Mouse (Mus musculus): Measurements from ENCODE around the gene Atp5f1.

Atp5f1 gene

DNA sequence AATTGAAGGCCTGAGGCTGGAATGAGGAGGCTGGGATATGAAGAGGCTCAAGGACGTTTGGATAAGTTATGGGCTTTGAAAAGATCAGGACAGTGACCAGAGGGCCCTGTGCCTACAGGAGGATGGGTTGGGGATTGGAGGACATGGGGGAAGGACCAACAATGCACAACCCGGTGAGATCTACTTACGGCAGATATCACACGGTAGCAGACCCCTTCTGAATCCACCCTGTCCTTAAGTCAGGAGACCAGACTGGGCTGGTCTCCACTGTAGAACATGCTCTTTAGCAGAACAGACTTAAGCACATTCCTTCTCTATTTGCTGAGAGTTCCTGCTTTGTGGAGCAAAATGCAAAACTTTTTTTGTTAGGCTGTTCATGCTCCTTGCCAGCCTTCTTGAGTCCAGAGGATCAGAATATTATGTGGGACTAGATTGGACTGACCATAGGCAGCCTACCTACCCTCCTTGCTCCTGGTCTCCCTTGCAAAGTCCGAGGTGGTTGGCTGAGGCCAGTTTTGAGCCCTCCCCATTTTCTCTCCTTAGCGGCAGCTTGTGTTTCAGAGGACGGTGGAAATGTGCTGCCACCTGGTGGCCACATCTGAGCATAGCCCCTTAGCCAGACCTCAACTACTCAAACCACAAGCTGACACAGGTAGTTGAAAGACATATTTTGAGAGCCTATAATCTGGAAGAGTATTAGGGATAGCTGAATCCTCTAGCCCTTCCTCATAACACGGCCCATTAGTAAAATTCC is 60.3 kb downstream of the Atp5f1 start:
- DNase-seq = peak; percentile 70 to 82

DNA sequence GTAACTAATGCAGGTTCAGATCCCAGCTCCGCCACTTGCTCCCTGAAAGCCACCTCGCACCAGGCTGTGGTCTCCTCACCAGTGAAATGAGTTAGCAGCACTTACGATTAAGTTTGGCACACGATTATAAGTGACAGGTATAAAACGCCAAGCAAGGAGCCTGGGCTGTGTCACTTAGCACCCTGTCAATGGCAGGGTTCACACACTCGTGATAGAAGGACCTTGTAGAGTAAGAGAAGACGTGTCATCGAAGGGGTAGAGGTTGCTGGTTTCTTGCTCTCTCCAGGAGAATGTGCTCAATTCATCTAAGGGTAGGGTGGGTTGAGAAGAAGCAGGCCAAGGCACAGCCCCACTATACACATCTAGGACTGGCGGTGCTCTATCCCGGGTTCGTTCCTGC is 61.0 kb downstream of the Atp5f1 start:
- DNase-seq = no peak

DNA sequence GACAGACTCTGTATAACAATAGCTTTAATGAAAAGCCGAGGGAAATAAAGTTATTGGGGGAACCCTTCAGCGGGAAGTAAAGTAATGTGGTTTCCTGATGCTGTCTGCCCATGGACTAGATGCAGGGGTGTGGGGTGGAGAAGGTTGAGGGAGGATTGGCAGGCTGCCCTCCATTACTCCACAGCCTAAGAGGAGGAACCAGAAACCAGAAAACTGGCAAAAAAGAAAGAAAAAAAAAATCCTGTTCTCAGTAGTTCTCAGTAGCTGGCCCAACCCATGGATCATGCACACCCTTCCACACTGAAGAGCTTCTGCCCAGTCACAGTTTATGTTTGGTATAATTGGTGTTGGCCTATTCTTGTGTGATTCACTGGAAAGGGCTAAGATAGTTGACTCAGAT is 61.6 kb downstream of the Atp5f1 start:
- no peak for DNase-seq

DNA sequence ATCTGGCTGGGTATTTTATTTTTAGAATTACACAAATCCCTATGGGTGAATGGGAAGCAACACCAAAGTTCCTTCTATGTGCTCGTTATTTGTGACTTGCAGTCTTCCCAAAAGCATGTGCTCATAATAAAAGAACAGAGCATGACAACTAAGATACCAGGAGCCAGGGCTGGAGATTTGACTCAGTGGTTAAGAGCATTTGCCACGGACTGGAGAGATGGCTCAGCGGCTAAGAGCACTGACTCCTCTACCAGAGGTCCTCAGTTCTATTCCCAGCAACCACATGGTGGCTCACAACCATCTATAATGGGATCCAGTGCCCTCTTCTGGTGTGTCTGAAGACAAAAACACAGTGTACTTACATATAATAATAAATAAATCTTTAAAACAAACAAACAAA is 63.1 kb downstream of the Atp5f1 start:
- DNase-seq = no peak

DNA sequence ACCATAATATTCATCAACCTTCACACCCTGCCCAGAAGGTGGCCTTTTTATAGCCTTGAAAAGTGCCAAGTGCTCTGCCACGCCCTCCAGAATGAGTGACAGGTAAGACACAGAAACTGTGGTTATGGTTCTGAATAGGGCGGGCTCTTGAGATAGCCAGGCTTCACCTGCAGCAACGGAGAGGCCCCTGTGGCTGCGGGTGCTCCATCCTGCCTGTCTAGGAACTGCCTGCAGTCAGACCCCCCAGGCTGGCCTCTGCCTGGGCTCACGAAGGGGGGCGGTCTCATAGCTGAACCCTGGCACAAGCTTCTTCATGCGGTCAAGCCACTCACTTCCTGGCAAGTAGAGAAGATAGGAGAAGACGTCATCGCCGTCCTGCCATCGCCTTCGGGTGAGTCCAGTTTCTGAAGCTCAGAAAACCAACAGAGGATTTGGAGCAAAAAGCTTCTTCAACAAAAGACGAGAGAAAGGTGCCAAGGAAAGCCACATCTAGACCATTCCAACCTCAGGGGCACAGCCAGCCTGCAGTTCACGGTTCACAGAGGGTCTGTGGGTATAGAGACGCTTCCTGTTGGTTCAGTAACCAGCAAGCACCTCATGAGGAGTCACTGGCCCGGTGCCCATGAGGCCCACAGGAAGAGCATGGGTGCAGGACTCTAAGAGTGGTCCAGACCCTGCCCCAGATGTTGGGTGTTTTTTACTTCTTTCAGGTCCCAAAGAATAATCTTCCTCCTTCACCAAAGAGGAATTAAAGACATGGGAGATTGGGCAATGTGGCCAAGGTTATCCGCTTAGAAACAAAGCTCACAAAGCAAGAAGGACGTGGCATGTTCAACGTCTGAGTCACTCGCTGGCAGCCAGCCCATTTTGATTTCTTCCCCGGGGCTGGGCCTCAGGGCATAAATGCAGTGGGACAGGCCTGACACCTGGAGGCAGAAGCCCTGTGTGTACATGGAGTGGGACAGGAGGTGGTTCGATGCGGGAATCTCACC is 65.0 kb downstream of the Atp5f1 start:
- DNase-seq = peak; percentile 80 to 85

DNA sequence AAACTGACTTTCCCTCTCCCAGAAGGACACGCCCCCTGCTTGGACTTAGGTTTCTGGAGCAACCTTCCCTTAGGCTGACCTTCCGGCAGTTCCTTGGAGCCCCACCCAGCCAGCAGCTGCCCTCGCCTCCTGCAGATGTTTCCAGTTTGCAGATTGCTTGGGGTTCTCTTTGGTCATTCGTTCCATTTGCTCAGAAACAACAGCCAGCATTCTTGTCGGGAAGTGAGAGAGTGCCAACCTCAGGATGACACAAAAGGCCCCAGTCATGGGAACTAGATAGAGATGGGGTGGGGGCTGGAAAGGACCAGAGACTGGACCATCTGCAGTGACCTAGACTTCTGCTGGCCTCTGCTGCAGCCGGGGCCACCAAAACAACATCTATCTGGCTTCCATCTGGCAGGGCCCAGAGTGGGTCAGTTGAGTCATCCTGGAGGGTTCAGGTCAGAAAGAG is 65.9 kb downstream of the Atp5f1 start:
- no peak for DNase-seq
